Mouse (Mus musculus) heart, postnatal 0 days (tissue): ENCODE measurements at regions not wholly inside any gene's neighbourhood (a gene's known extent, or its start where the extent isn't known, plus 50 kb on each side); places are given as distances from the start of the nearest gene placed in this dataset.

ENCODE experiments used
- CTCF ChIP-seq: IDR thresholded peaks from 2 replicates; pipeline ENCODE4 v1.5.1; 2016; ENCODE audit warnings: antibody characterized with exemption, control low read depth, low read depth
- EP300 ChIP-seq: IDR thresholded peaks from 2 replicates; pipeline ENCODE4 v1.6.1; 2016; ENCODE audit warnings: antibody characterized with exemption, low read depth

DNA sequence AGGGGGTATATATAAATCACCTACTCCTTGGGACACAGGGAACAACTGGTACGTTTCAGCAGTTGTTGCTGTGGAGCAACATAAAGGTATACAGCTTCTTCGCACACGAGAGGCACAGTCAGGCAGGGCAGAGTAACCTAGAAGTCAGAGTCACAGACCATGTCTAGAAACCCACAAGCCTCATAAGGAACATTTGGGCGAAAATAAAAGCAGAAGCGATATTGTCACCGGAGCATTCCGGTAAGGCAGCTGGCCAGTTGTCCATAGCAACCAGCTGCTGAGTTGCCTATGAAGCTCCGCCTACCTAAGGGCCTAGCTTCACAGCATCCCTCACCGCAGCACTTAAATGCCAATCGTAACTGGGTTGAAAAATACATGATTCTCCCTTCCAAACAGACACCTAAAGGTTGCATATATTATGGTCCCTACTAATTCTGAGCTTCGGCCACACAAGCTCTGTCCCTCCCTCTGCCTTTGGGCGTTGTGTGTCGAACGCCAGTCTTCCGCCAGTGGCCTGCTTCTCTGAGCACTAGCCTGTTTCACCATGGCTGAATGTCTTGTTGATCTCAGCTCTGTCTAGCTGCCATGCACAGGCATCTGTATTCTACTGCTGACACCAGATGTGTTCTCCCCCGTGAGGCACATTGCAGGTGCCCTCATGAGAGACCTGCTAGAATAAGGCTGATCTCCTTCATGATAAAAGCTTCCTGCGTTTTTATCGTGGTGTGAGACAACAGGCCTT lies 165.1 kb upstream of the Mkln1 start:
- TF ChIP-seq CTCF (no peak), EP300 (no peak)
